In the genomic region with DNA sequence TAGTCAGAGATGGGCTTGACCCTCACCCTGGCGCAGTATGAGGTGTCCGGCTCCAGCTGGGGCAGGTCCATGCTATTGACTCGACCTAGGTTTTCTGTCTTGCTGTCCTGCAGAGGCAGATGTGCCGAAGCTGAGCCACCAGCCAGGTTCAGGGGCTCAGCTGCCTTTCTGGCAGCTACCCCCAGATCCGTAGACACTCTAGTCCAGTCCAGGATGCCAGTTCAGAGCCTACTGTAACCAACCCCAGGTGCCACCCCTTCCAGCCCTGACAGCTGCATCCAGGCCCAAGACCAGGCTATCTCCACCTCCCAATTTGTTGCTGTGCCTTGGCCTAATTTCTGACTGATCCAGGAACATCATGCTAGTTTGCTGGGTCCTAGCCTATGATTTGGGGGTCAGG, we compare ENCODE assay signal across 26 mouse cellular contexts.
"Had no signal": no experiment of that assay in that cellular context is flagged by ENCODE, and none has a peak within 500 bp of the region (broad histone marks: within the 10 kb centered on the region; RNA-seq: fewer than 3 reads in every experiment).

No protein-coding gene starts in this region.

- H3K27me3 ChIP-seq: limb, embryonic 12.5 days; limb, embryonic 13.5 days; limb, embryonic 15.5 days; liver, embryonic 12.5 days; liver, embryonic 13.5 days; liver, embryonic 15.5 days; lung, embryonic 15.5 days; midbrain, embryonic 12.5 days; midbrain, embryonic 13.5 days; midbrain, embryonic 15.5 days had no signal

- H3K4me3 ChIP-seq: limb, embryonic 12.5 days; limb, embryonic 13.5 days; limb, embryonic 15.5 days; liver, embryonic 12.5 days; liver, embryonic 13.5 days; liver, embryonic 15.5 days; lung, embryonic 15.5 days; megakaryocyte, embryonic 14.5 days; midbrain, embryonic 10.5 days; midbrain, embryonic 12.5 days; midbrain, embryonic 13.5 days; midbrain, embryonic 15.5 days; myocyte had no signal

- H3K4me1 ChIP-seq: limb, embryonic 12.5 days; limb, embryonic 13.5 days; liver, embryonic 12.5 days; liver, embryonic 13.5 days; liver, embryonic 15.5 days; midbrain, embryonic 15.5 days had no signal

- DNase-seq: left cerebral cortex, postnatal 4 days; liver; liver, embryonic 13.5 days; liver, postnatal 0 days; lung, adult 18-20 months; lung, adult 2 months; lung, embryonic 14.5 days; lung, postnatal 10 days; lung, postnatal 14 days; lung, postnatal 36 days; lung, postnatal 4 days; midbrain, embryonic 14.5 days had no signal

- H3K9me3 ChIP-seq: limb, embryonic 12.5 days; limb, embryonic 13.5 days; limb, embryonic 15.5 days; liver, embryonic 12.5 days; liver, embryonic 13.5 days; liver, embryonic 15.5 days; lung, embryonic 15.5 days; midbrain, embryonic 10.5 days; midbrain, embryonic 12.5 days; midbrain, embryonic 13.5 days; midbrain, embryonic 15.5 days had no signal

- H3K36me3 ChIP-seq: limb, embryonic 12.5 days; limb, embryonic 13.5 days; limb, embryonic 15.5 days; liver, embryonic 12.5 days; liver, embryonic 13.5 days; liver, embryonic 15.5 days; lung, embryonic 15.5 days; midbrain, embryonic 10.5 days; midbrain, embryonic 12.5 days; midbrain, embryonic 13.5 days; midbrain, embryonic 15.5 days had no signal

- H3K27ac ChIP-seq: limb, embryonic 12.5 days; limb, embryonic 13.5 days; limb, embryonic 15.5 days; liver, embryonic 12.5 days; liver, embryonic 13.5 days; liver, embryonic 14.5 days; liver, embryonic 15.5 days; lung, embryonic 15.5 days; macrophage; midbrain, embryonic 10.5 days; midbrain, embryonic 12.5 days; midbrain, embryonic 13.5 days; midbrain, embryonic 15.5 days had no signal
